Mouse (Mus musculus): ENCODE results near the gene Shtn1. TPM values are rescaled to one million over a fixed set of nuclear protein-coding genes. Genes with fewer than 3 reads are reported as not detected.

Shtn1 gene
- polyA plus RNA-seq, 1 experiment, result 31.1 TPM

GRCm38 (mm10) chr19:59052783-59053490, 23.0 kb downstream of the Shtn1 start:
- DNase-seq (ENCODE audit: extremely low spot score in 1 of 2, low spot score in 1 of 2), result no peak

GRCm38 (mm10) chr19:59052053-59052452, 23.8 kb downstream of the Shtn1 start:
- DNase-seq (ENCODE audit: extremely low spot score in 1 of 2, low spot score in 1 of 2), result no peak

GRCm38 (mm10) chr19:59051622-59052021, 24.3 kb downstream of the Shtn1 start:
- DNase-seq (ENCODE audit: extremely low spot score in 1 of 2, low spot score in 1 of 2), result no peak

GRCm38 (mm10) chr19:59048852-59049251, 27.0 kb downstream of the Shtn1 start:
- DNase-seq (ENCODE audit: extremely low spot score in 1 of 2, low spot score in 1 of 2), result no peak

- no peak for DNase-seq (ENCODE audit: extremely low spot score in 1 of 2, low spot score in 1 of 2)
Measured at GRCm38 (mm10) chr19:59047511-59047910, 28.4 kb downstream of the Shtn1 start.

- no peak for DNase-seq (ENCODE audit: extremely low spot score in 1 of 2, low spot score in 1 of 2)
Measured at GRCm38 (mm10) chr19:59041086-59041485, 34.8 kb downstream of the Shtn1 start.

GRCm38 (mm10) chr19:59038793-59039192, 37.1 kb downstream of the Shtn1 start:
- DNase-seq (ENCODE audit: extremely low spot score in 1 of 2, low spot score in 1 of 2), result no peak

- no peak for DNase-seq (ENCODE audit: extremely low spot score in 1 of 2, low spot score in 1 of 2)
Measured at GRCm38 (mm10) chr19:59036811-59037210, 39.1 kb downstream of the Shtn1 start.

GRCm38 (mm10) chr19:59033241-59033640, 42.7 kb downstream of the Shtn1 start:
- DNase-seq (ENCODE audit: extremely low spot score in 1 of 2, low spot score in 1 of 2), result no peak

- DNase-seq (ENCODE audit: extremely low spot score in 1 of 2, low spot score in 1 of 2), result no peak
Measured at GRCm38 (mm10) chr19:59030221-59030620, 45.7 kb downstream of the Shtn1 start.

- no peak for DNase-seq (ENCODE audit: extremely low spot score in 1 of 2, low spot score in 1 of 2)
Measured at GRCm38 (mm10) chr19:59029011-59029410, 46.9 kb downstream of the Shtn1 start.

- DNase-seq (ENCODE audit: extremely low spot score in 1 of 2, low spot score in 1 of 2), result peak in 1 of 2 experiments; percentile 73
Measured at GRCm38 (mm10) chr19:59028130-59028529, 47.8 kb downstream of the Shtn1 start.

- DNase-seq (ENCODE audit: extremely low spot score in 1 of 2, low spot score in 1 of 2), result no peak
Measured at GRCm38 (mm10) chr19:59023876-59024275, 52.0 kb downstream of the Shtn1 start.

- no peak for DNase-seq (ENCODE audit: extremely low spot score in 1 of 2, low spot score in 1 of 2)
Measured at GRCm38 (mm10) chr19:59021644-59022043, 54.3 kb downstream of the Shtn1 start.

- peak in 1 of 2 experiments; percentile 34 for DNase-seq (ENCODE audit: extremely low spot score in 1 of 2, low spot score in 1 of 2)
Measured at GRCm38 (mm10) chr19:59010802-59011201, 65.1 kb downstream of the Shtn1 start.

GRCm38 (mm10) chr19:59006577-59007340, 69.1 kb downstream of the Shtn1 start:
- peak in 1 of 2 experiments; percentile 50 for DNase-seq (ENCODE audit: extremely low spot score in 1 of 2, low spot score in 1 of 2)

- no peak for DNase-seq (ENCODE audit: extremely low spot score in 1 of 2, low spot score in 1 of 2)
Measured at GRCm38 (mm10) chr19:59002827-59003226, 73.1 kb downstream of the Shtn1 start.

GRCm38 (mm10) chr19:58981571-58981970, 94.3 kb downstream of the Shtn1 start:
- DNase-seq (ENCODE audit: extremely low spot score in 1 of 2, low spot score in 1 of 2), result no peak

- no peak for DNase-seq (ENCODE audit: extremely low spot score in 1 of 2, low spot score in 1 of 2)
Measured at GRCm38 (mm10) chr19:58980056-58980440, 95.9 kb downstream of the Shtn1 start.

- peak in 1 of 2 experiments; percentile 49 for DNase-seq (ENCODE audit: extremely low spot score in 1 of 2, low spot score in 1 of 2)
Measured at GRCm38 (mm10) chr19:58979436-58980055, 96.4 kb downstream of the Shtn1 start.

- peak; percentile 8 to 55 for DNase-seq (ENCODE audit: extremely low spot score in 1 of 2, low spot score in 1 of 2)
Measured at GRCm38 (mm10) chr19:58978401-58979171, 97.3 kb downstream of the Shtn1 start.
